Mouse (Mus musculus): ENCODE results near the gene Dyx1c1. TPM values are rescaled to one million over a fixed set of nuclear protein-coding genes. Genes with fewer than 3 reads are reported as not detected.
A peak's percentile ranks its signal among the peaks of the same experiment; 100 is the strongest.

Gene Dyx1c1
- polyA plus RNA-seq, 1 experiment from 2014 or later = 1.6 TPM

DNA sequence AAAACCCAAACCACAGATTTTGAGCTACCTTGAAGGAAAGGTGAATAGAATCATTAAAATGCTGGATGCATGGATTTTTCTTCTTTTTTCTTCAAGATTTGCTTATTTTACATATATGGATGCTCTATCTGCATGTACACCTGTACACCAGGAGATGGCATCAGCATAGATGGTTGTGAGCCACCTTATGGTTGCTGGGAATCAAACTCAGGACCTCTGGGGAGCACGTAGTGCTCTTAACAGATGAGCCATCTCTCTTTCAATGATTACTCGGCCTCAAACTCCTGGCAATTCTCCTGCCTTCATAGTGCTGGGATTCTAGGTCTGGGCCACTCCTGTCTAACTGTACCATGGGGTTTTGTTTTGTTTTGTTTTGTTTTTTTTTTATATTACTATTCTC, 24.5 kb downstream of the Dyx1c1 start:
- no peaks in the 10 kb centered on the region for H3K9me3 ChIP-seq
- WGBS = 74% methylated on average over 2 of the region's 2 CpGs
- H3K27me3 ChIP-seq = peaks cover 14% of the 10 kb centered on the region
- H3K4me2 ChIP-seq (replicated peaks) = no peak overlapping the region
- no peak overlapping the region for H3K9ac ChIP-seq
- no peak for ATAC-seq (ENCODE audit: low FRiP score, low read depth)
- no peak overlapping the region for H3K4me3 ChIP-seq
- H3K36me3 ChIP-seq = no peaks in the 10 kb centered on the region
- H3K4me1 ChIP-seq = peaks cover 12% of the 10 kb centered on the region
- H3K27ac ChIP-seq = no peak overlapping the region

DNA sequence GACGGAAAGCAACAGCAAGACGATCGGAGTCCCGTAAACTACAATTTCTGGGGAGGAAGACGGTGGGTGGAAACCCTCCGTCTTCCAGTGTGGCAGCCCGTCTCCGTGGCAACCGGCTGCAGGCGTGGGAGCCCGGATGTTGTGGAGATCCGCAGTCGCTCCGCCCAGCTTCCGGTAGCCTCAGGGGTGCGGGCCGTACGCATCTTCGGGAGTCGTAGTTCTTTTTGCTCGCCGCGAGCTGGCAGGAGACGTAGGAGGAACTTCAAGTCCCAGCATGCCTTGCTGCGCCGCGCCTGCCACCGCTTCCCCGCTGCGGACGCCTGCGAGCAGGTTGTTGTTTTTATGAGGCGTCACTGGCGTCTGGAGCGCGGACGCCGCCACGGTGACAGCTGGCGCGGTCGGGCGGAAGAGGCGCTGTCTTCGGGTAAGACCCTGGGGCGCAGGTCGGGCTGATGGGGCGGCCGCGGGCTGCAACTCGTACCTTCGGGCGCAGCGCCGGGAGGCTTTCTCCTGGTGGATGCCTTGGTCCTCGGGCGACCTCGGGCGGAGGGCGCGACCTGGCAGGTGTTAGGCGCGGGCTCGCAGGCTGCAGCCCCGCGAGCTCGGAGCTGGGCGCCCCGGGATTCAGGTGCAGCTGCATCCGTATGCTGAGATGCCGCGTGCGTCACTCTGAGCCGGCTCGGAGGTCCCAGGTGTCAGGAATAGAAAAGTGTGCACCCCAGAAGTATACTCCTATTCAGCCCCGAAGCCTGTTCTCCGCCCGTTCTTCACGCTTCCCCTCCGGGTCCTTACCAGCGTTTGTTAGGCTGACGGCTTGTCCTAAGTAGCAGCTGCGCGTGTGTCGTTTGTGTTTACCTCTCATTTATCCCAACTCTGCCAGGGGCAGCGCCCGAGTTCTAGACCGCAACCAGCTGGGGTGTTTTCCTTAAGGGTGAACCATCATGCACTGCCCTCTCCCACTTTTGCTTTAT, 26.9 kb downstream of the Dyx1c1 start, which contains the start of the genes Ccpg1os and Ccpg1:
Gene Ccpg1os, minus strand, starts transcription at position 133 of the 971 bp plus-strand sequence.
Gene Ccpg1, plus strand, starts transcription at position 180 of the 971 bp plus-strand sequence.
- H3K9me3 ChIP-seq = no peaks in the 10 kb centered on the region
- ATAC-seq (ENCODE audit: low FRiP score, low read depth) = peak; percentile 100
- H3K27me3 ChIP-seq = peaks cover 14% of the 10 kb centered on the region
- no peak within 1 kb of the TSS for H3K27ac ChIP-seq
- peak within 1 kb of the TSS; percentile 75 for H3K9ac ChIP-seq
- H3K4me3 ChIP-seq = peak within 1 kb of the TSS; percentile 75
- under 1% methylated on average over 88 of the region's 88 CpGs for WGBS
- no peaks in the 10 kb centered on the region for H3K36me3 ChIP-seq
- H3K4me2 ChIP-seq (replicated peaks) = peak within 1 kb of the TSS; percentile 87
- H3K4me1 ChIP-seq = peaks cover 12% of the 10 kb centered on the region

DNA sequence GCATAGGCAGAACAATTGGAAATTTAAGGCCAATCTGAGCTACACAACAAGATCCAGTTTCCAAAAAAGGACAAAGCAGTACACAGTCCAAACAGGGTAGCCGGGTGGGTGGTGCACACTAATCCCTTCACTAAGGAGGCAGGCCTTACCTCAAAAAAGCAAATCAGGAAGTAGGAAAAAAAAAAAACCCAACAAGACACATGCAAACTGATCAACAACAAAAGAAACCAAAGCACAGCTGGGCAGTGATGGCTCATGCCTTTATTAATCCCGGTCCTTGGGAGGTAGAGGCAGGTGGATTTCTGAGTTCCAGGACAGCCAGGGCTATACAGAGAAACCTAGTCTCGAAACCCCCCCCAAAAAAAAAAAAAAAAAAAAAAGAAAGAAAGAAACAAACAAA, 29.1 kb downstream of the Dyx1c1 start:
- Histone ChIP-seq H3K27ac (no peak overlapping the region), H3K9ac (no peak overlapping the region), H3K36me3 (no peaks in the 10 kb centered on the region), H3K4me1 (peaks cover 12% of the 10 kb centered on the region), H3K27me3 (peaks cover 14% of the 10 kb centered on the region), H3K4me2 (replicated peaks) (no peak overlapping the region), H3K4me3 (no peak overlapping the region), H3K9me3 (no peaks in the 10 kb centered on the region)
- no peak for ATAC-seq (ENCODE audit: low FRiP score, low read depth)
- 54% methylated on average over 3 of the region's 3 CpGs for WGBS

DNA sequence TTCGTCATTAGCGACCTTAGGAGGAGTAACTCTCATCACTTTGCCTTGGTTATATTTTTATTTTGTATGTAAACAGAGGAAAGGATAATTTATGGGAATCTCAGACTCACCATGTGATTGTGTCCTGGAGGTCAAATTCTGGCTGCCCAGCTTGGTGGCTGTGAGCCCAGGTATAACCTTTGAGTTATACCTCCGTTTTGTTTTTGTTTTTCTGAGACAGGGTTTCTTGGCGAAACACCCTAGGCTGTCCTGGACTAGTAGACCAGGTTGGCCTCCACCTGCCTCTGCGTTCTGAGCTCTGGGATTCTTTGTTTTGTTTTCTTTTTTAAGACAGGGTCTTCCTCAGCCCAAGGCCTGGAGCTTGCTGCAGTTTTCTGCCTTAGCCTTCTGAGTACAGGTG, 30.1 kb downstream of the Dyx1c1 start:
- no peak overlapping the region for H3K27ac ChIP-seq
- no peak overlapping the region for H3K9ac ChIP-seq
- H3K9me3 ChIP-seq = no peaks in the 10 kb centered on the region
- no peak for ATAC-seq (ENCODE audit: low FRiP score, low read depth)
- H3K4me1 ChIP-seq = peaks cover 12% of the 10 kb centered on the region
- no peak overlapping the region for H3K4me3 ChIP-seq
- WGBS = 85% methylated on average over 5 of the region's 5 CpGs
- no peak overlapping the region for H3K4me2 ChIP-seq (replicated peaks)
- H3K27me3 ChIP-seq = peaks cover 14% of the 10 kb centered on the region
- H3K36me3 ChIP-seq = no peaks in the 10 kb centered on the region

DNA sequence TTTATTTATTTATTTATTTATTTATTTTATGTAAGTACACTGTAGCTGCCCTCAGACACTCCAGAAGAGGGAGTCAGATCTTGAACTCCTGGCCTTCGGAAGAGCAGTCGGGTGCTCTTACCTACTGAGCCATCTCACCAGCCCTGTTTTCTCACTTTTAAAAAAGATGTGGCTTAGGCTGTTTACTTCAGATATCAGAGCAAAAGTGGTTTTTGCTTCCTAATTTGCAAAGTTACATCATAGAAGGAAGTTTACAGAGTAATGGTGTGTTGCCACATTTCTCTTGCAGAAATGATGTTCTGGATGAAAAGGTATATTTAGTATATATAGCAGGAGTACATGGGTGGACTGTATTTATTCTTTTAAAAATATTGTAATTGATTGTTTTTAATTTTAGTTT, 32.8 kb downstream of the Dyx1c1 start:
- Histone ChIP-seq H3K27ac (no peak overlapping the region), H3K9ac (no peak overlapping the region), H3K36me3 (no peaks in the 10 kb centered on the region), H3K4me3 (no peak overlapping the region), H3K4me2 (replicated peaks) (no peak overlapping the region), H3K4me1 (no peaks in the 10 kb centered on the region), H3K9me3 (no peaks in the 10 kb centered on the region), H3K27me3 (peaks cover 13% of the 10 kb centered on the region)
- ATAC-seq (ENCODE audit: low FRiP score, low read depth) = no peak
- WGBS = 88% methylated on average over 2 of the region's 2 CpGs

DNA sequence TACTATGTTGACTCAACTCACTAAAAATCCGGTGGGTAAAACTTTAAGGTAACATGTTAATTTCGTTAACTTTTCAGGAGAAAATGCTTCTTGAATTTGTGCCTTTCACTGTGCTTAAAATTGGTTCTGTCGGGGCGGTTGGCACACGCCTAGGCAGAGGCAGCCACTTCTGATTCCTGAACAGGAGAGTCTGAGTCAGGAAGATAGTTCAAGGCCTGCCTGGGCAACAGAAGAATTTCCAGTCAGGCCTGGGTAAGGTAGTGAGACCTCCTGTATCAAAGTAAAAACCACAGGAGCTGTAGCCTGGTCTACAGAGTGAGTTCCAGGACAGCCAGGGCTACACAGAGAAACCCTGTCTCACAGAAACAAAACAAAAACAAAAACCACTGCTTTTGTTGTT, 34.0 kb downstream of the Dyx1c1 start:
- ATAC-seq (ENCODE audit: low FRiP score, low read depth) = no peak

DNA sequence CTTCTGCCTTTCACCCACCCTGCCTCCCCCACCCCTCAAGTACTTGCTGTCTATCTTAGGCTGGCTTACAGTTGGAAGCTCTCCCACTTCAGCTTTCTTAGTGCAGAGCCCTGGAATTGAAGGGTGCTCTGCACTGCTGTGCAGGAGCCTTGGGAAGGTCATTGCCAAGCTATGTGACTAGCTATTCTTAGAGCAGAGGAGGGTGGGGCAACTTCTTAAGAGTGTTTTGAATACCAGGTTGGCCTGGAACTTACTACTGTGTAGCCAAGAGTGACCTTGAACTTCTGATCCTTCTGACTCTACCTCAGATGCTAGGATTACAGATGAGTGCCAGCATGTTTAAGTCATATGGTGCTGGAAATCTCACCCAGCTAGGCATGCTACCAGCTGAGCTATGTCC, 37.6 kb downstream of the Dyx1c1 start:
- Histone ChIP-seq H3K4me3 (no peak overlapping the region), H3K27me3 (no peaks in the 10 kb centered on the region), H3K9ac (no peak overlapping the region), H3K4me1 (no peaks in the 10 kb centered on the region), H3K27ac (no peak overlapping the region), H3K9me3 (no peaks in the 10 kb centered on the region), H3K4me2 (replicated peaks) (no peak overlapping the region), H3K36me3 (no peaks in the 10 kb centered on the region)
- no peak for ATAC-seq (ENCODE audit: low FRiP score, low read depth)

More for the DNA sequence above, 34.0 kb downstream of the Dyx1c1 start:
- no peaks in the 10 kb centered on the region for H3K36me3 ChIP-seq
- H3K4me1 ChIP-seq = no peaks in the 10 kb centered on the region
- H3K27me3 ChIP-seq = peaks cover 1% of the 10 kb centered on the region; the same call in 1 of the 2 replicates
- H3K27ac ChIP-seq = no peak overlapping the region
- H3K9ac ChIP-seq = no peak overlapping the region
- H3K4me2 ChIP-seq (replicated peaks) = no peak overlapping the region
- no peak overlapping the region for H3K4me3 ChIP-seq
- H3K9me3 ChIP-seq = no peaks in the 10 kb centered on the region
- 86% methylated on average over 5 of the region's 5 CpGs for WGBS

DNA sequence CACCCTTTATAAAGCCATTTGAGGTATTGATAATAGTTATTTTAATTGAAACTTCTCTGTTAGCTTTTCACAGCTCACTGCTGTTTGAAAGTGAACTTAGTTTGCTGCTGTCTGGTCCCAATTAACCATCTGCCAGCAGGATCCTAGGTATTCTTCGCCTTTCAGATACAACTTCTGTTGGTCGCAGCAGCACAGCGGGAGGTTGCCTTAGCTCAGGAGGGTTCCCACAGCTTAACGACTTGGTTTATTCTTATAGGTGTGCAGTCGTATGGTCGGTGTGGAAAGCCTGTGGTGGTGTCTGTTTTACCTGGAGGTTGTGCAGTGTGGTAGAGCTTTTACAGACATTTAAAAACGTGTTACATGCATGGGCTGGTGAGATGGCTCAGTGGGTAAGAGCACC, 38.2 kb downstream of the Dyx1c1 start:
- Histone ChIP-seq H3K27me3 (no peaks in the 10 kb centered on the region), H3K36me3 (no peaks in the 10 kb centered on the region), H3K4me2 (replicated peaks) (no peak overlapping the region), H3K4me3 (no peak overlapping the region), H3K9me3 (no peaks in the 10 kb centered on the region), H3K9ac (no peak overlapping the region), H3K4me1 (no peaks in the 10 kb centered on the region), H3K27ac (no peak overlapping the region)
- 36% methylated on average over 7 of the region's 7 CpGs for WGBS
- no peak for ATAC-seq (ENCODE audit: low FRiP score, low read depth)

DNA sequence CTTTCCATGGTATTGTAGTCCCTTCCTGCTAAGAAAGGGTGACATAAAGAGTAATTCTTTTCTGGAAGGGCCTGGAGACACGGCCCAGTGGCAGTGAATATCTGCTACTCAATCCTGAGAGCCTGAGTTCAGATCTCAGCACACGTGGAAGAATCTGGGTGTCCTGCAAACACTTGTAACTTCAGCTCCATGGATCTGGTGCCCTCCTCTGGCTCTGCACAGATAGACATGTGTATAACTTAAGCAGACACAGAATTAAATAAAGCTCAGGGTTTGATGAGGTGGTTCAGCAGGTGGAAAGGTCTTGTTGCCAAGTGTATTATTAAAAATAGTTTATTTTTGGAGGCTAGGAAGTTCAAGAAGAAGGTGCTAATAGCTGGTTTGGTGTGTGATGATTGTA, 41.9 kb downstream of the Dyx1c1 start:
- Histone ChIP-seq H3K4me3 (no peak overlapping the region), H3K9ac (no peak overlapping the region), H3K27ac (no peak overlapping the region), H3K27me3 (no peaks in the 10 kb centered on the region), H3K4me1 (no peaks in the 10 kb centered on the region), H3K9me3 (no peaks in the 10 kb centered on the region), H3K36me3 (no peaks in the 10 kb centered on the region; the same call in none of the 2 replicates), H3K4me2 (replicated peaks) (no peak overlapping the region)
- 74% methylated on average over 2 of the region's 2 CpGs for WGBS
- no peak for ATAC-seq (ENCODE audit: low FRiP score, low read depth)

DNA sequence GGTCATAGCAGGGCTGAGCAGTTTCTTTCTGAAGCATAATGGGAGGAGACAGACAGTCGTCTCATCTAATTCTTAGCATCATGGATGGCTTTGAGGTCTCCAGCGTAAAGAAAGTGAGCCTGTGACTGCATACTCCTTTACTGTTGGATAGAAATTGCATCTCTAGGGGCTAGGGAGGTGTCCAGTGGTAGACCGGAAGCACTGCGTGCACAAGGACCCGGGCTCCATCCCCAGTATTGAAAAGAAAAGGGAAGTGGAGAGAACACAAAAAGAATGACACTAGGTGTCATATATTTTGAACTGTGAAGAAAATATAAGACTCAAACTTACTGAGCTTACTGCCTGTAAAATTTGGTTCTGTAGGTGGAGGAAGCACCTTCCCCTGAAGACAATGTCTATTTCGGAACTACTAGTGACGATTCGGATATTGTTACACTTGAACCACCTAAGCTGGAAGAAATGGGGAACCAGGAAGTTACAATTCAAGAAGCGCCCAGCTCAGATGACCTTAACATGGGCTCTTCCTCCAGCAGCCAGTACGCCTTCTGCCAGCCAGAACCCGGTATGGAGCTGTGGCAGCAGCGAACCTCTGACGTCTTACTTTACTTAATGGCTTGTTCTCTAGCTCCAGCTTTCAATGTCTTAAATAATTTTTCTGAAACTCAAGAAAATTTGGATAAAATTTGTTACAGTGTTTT, 42.9 kb downstream of the Dyx1c1 start:
- Histone ChIP-seq H3K36me3 (peaks cover 8% of the 10 kb centered on the region), H3K9ac (no peak overlapping the region), H3K4me3 (no peak overlapping the region), H3K9me3 (no peaks in the 10 kb centered on the region), H3K27me3 (no peaks in the 10 kb centered on the region), H3K27ac (no peak overlapping the region), H3K4me2 (replicated peaks) (no peak overlapping the region), H3K4me1 (no peaks in the 10 kb centered on the region)
- no peak for ATAC-seq (ENCODE audit: low FRiP score, low read depth)
- WGBS = 85% methylated on average over 13 of the region's 13 CpGs

DNA sequence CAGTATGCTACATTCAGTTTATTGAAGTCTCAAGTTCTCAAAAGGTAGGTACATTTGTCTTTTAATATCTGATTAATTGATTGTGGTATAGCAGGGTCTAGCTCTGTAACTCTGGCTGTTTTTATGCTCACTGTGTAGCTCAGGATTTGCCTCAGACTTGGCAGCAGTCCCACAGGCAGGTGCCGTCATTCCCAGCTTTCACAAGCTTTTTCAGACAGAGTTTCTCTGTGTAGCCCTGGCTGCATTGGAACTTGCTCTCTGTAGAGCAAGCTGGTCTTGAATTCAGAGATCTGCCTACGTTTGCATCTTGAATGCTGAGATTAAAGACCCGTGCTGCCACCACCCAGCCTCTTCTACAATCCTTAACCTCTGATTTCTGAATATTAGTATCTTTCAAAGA, 43.6 kb downstream of the Dyx1c1 start:
- no peak for ATAC-seq (ENCODE audit: low FRiP score, low read depth)
- H3K9ac ChIP-seq = no peak overlapping the region
- WGBS = 59% methylated on average over 3 of the region's 3 CpGs
- no peaks in the 10 kb centered on the region for H3K27me3 ChIP-seq
- peaks cover 8% of the 10 kb centered on the region for H3K36me3 ChIP-seq
- no peaks in the 10 kb centered on the region for H3K4me1 ChIP-seq
- H3K27ac ChIP-seq = no peak overlapping the region
- H3K9me3 ChIP-seq = no peaks in the 10 kb centered on the region
- no peak overlapping the region for H3K4me3 ChIP-seq
- no peak overlapping the region for H3K4me2 ChIP-seq (replicated peaks)

DNA sequence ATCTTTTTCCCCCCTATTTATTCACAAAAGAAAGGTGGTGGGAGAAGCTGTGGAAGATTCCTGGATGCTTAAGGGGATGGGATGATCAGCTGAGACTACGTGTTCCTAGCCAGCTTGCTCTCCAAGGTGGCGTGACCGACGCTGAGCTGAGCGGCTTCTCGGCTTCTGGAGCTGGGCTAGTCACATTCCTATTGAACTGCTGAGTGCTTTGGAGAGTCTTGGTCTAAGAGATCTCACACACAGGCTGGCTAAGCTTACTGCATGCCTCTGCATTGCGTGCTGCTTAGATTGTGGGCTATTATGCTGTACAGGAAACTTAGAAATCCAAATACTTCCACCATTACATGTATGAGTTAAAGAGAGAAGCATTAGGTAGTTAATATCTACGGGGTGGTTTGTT, 45.5 kb downstream of the Dyx1c1 start:
- WGBS = 87% methylated on average over 8 of the region's 8 CpGs
- H3K27ac ChIP-seq = no peak overlapping the region
- no peak for ATAC-seq (ENCODE audit: low FRiP score, low read depth)
- H3K9ac ChIP-seq = no peak overlapping the region
- H3K36me3 ChIP-seq = peaks cover 8% of the 10 kb centered on the region
- no peaks in the 10 kb centered on the region for H3K9me3 ChIP-seq
- H3K4me2 ChIP-seq (replicated peaks) = no peak overlapping the region
- H3K27me3 ChIP-seq = no peaks in the 10 kb centered on the region
- no peak overlapping the region for H3K4me3 ChIP-seq
- H3K4me1 ChIP-seq = no peaks in the 10 kb centered on the region
